Mouse (Mus musculus) liver, adult (tissue): Measurements from ENCODE around the gene Hdac4.

Experiments used
- GATA4 ChIP-seq: IDR thresholded peaks from 2 replicates; pipeline ENCODE4 v1.6.1; 2014; ENCODE audit warnings: mild to moderate bottlenecking, low read length; ENCODE audit not compliant: insufficient replicate concordance

The Hdac4 gene

DNA sequence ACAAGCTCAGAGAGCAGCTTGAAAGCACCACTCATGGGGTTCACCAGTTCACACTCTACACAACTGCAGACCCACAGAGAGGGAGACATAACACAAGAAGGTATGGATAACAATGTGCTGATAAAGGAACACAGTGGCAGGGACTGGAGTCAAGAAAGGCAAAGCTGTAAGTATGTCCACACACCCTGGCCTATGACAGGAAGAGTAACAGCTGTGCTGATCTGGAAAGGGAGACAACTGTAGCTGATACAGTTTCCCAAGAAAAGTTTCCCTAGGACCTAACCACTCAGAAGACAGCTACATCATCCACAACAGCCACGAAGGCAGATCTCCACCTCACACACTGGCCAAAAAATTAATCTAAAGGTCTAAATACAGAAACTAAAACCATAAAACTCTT lies 68.1 kb downstream of the Hdac4 start:
- TF ChIP-seq GATA4: no peak

DNA sequence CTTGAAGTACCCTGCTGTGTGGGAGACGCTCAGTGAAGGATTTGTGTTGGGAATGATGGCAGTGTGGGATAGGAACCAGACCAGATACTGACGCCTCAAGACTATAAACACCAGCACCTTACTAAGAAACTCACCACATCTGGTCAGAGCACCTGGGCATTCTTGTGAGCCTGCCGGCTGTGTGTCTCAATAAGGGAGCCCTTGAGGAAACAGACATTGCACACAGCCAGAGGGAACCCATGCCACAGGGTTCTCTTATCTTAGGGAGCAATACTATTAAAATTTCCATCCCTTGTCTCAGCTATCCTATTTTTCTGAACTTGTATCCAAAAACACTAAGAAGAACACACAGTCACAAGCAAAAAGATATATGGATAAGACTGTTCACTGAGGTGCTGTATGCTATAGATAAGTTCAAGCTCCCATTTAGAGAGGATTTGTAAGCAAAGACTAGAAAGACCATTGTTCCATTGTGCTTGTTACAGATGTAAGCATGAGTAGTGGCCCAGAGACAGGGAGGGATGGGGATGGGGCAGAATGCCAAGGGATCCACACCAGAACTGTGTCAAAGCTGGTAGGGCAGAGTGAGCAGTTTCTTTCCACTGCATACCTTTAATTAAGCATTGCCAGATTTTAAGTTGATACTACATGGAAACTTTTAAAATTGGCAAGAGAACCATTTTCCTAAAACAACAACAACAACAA lies 70.8 kb downstream of the Hdac4 start:
- TF ChIP-seq GATA4: no peak

DNA sequence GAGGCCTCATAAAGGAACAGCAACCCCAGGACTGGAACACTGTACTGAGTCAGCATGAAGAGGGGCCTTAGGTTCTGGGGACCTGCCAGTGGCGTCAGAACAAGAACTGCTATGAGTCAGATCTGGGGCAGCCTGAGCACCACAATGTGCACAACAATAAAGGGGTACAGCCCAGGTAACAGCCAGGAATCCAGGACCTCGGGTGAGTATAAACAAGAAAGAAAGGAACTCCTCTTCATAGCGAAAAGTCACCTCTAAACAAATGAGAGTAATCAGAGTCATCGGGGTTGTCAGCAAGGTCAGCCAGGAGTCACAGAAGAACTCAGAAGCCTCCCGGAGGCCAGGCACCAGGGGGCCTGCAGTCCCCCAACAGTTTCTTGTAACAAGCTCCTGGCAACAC lies 76.2 kb downstream of the Hdac4 start:
- no peak for TF ChIP-seq GATA4

DNA sequence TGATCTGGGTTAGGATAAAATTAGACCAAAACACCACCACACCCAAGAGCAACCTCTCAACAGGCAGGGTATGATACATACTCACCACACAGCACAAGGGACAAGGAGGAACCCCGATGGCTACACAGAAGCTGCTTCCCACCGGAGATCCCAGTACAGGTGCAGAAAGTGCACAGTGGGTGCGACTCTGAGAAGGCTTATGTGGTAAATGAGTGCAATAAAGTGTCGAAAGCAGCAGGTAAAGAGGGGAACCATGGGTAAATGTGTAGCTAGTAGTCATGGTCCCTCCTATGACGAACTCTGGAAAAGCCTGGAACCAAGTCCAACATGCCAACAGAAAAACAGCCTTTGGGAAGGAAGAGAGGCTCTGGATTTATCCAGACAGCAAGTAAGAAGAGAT lies 77.9 kb downstream of the Hdac4 start:
- no peak for TF ChIP-seq GATA4

DNA sequence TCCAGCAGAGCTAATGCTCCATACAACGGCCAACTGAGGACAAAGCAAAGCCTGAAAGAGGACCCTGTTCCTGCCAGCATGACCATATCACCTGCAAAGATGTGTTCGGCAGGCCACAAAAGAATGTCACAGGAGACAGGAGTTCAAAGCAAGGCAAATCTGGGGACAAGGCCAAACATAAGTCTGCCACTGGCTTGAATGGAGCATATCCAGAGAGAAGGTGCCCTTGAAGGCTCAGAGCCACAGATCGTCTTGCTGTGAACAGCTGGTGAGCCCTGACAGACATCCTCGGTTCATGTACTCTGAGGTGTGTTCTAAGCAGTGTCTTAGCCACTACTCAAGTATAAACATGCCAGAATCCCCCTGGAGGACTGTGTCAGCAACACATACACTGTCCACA lies 79.3 kb downstream of the Hdac4 start:
- no peak for TF ChIP-seq GATA4

DNA sequence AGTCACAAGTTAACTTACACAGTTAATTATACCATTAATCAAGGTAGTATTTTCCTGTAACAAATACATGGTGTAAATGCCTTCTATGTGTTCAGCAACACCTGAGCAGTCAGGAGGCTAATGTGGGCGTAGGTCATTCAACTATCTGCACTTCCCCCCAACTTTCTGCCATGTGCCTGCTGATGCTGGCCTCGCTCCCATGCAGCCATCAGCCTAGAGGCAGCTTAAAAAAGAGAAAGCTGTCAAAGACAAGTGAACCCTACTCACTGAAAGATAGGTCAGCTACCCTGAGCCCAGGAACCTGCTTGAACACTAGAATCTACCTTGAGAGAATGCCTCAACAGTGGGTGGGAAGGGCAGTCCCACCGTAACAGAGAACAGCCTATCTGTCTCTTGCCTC lies 81.4 kb downstream of the Hdac4 start:
- TF ChIP-seq GATA4: no peak

DNA sequence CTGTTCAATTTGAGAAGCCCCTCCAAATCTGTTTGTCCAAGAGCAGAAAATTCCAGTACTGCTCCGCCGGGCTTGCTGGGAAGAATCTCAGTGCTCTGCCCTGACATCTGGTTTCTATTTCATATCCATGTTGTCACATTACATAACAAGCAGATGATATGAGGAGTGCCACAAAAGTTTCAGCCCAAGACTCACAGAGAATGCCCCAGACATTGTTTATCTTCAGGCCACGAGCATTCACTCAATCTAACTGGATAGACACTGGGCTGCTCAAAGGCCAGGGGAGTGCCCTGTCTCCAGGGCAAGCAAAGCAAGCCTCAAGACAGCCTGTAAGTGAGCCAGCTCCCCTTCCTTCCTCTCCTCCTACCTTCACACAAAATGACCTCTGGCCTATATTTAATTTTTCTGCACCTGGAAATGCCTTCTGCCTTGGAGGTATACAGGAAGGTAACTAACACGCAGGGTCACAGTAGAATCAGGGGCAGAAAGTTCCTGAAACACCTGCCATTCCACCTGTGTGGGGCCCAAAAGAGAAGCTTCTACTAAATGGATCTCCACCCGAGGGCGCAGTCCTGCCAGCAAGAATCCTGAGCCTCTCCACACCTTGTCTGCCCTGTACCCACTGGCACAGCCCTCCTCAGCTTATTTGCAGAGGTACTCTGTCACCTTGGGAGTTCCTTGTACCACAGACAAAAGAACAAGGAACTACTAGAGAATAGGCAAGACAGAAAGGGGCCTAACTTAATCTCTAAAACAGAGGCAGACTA lies 82.1 kb downstream of the Hdac4 start:
- TF ChIP-seq GATA4: no peak

DNA sequence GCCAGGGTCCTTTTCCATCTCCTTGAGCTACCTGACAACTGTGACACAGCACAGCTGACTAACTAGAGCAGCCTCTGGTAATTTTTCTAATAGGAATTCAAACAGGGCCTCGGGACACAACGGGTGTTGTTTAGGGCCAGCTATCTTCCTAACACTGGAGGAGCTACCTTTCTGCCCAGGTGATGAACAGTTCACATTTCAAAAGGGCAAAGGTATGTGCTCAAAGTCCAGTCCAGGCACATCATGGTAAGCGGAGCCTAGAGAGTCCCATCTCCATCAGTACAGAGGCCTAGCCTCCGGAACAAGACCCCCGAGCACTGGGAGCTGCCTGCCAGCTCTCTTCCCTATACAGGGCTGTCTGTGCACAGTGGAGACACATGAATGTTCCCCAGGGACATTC lies 82.9 kb downstream of the Hdac4 start:
- no peak for TF ChIP-seq GATA4

DNA sequence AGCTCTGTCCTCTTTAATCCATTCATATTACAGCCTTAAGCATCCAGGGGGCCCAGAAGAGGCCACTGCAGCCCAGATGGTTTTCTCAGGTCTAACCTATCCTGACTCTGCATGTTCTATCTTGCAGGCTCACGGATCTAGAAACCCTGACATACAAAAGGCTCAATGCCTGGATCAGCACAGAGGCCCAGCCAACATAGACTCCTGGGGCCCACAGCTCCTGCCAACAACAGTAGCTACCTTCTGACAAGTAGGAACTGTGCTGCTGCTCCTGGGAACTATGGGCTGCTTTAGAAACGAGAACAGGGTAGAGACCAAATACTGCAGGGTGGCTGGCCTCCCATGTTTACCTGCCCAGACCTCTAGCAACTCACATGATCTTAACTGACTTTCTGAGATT lies 83.9 kb downstream of the Hdac4 start:
- TF ChIP-seq GATA4: no peak

DNA sequence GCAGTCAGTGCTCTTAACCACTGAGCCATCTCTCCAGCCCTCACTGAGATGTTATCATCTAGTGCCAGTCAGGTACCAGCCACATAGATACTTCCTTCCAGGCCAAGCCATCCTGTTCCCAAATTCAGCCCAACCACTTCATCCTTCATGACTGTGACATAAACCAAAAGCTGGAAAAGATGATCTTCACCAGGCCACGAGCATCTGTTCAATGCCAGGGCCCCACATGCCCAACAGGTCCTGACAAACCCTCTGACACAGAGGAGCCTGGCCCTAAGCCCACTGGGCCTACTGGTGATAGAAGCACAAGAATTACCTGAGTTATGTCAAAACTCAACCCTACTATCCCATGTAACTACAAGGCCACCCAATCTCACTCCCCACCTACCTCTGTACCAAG lies 84.5 kb downstream of the Hdac4 start:
- no peak for TF ChIP-seq GATA4

DNA sequence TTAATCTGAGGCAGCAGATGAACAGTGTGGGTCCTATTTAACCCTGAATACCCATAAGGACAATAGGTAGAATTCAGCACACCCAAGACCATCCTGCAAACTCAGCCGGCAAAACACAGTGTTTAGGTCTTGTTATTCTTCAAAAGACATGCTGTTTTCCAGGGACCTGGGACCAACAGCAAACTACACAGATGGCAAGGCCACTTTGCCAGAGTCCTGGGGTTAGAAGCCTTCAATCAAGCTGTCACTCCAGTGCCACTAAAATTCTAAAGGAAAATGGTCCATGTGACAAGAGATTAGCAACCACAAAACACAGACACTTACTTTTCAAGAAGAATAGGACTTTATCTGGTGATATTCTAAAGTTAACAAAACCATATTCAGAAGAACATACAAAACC lies 86.3 kb downstream of the Hdac4 start:
- no peak for TF ChIP-seq GATA4

DNA sequence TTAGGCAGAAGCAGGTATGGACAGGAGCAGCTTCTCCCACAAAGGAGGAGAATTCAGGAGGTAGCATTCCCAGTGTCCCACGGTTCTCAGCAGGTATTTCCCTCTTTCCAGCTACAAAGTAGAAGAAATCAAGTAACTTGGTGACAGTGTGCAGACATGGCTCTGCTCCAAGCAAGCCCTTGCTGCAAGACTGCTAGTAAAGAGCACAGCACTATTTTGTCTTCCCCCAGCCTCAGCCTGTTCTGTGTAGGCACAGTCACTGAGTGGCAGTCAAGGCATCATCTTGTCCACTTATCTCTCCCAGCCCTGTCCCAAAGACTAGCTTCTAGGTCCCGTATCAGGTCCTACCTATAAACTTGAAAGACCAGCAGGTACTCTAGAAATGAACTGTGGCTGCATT lies 86.9 kb downstream of the Hdac4 start:
- no peak for TF ChIP-seq GATA4

DNA sequence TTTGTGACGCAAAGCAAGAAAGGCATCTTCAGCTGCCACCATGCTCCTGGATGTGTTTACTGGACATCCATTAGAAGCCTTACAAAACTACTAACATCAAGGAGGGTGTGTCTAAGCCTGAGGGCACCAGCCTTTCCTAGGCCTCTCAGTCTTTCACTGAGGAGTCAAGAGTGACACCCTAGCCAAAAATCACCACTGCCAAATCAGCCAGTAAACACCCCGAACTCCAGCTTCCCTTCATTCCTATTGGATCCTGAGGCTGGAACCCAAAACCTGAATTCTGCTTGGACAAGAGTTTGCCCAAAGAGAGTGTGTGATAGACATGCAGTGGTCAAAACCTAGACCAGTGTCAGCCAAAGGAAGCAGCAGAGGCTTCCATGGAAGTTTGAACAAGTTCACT lies 87.5 kb downstream of the Hdac4 start:
- no peak for TF ChIP-seq GATA4

DNA sequence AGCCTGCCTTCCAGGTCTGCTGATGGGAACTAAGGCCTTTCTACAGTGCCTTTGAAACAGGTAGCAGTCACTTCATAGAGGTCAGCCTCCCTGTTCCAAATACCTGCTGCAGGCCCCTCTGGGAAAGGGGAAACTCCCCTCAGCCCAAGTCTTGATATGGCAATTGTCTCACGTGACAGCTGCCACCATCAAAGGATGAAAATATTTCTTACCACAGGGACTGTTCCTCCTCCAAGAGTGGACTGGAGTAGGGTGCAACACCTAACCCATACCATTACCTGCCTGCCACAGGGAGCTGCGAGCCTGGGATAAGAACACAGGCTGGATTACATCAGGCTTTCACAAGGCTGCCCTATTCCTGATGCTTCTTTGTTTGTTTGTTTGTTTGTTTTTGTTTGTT lies 88.0 kb downstream of the Hdac4 start:
- no peak for TF ChIP-seq GATA4

DNA sequence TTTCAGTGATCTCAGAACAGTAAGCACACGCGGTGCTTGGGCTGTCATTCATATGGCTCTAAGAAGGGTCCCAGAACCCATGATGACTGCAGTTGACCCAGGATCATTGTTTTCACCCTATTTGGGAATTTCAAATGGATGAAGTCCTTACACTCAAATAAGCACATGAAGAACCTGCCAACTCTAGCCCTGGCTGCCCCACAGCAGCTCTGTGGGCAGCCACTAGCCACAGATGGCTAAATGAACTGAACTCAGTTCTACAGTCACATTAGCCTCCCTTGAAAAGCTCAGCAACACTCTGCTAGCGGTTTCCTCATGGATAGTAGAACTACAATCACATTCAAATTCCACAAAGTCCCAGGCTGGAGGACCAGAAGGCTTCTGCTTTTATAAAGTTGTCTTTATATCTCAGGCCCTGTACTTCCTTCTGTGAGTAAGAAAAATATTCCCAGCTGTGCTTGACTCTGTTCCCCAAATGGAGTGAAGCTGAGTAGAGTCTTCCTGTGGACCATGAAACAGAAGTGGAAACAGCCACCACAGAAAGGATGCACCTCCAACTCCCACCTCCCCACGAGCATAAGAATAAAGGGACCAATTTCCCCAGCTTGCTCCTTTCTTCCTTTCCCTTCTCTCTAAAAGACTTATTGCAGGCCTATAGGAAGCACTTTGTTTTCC lies 88.9 kb downstream of the Hdac4 start:
- TF ChIP-seq GATA4: no peak

DNA sequence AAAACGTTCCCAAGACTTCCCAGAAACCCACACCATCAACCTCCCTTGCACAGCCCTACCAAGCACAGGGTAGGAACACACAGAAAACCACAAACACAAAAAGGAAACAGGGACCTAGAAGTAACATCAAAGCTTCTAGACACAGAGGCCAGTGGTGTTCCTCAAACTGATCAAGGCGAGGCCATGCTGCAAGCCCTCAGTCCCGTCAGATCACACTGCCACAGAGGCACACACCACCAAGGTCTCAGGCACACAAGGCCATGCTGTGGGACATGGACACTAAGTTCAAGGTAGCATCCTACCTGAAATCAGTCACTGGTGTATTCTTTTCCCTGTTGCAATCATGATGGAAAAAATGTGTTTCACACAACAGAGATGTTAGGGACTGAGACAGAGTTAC lies 90.8 kb downstream of the Hdac4 start:
- no peak for TF ChIP-seq GATA4

DNA sequence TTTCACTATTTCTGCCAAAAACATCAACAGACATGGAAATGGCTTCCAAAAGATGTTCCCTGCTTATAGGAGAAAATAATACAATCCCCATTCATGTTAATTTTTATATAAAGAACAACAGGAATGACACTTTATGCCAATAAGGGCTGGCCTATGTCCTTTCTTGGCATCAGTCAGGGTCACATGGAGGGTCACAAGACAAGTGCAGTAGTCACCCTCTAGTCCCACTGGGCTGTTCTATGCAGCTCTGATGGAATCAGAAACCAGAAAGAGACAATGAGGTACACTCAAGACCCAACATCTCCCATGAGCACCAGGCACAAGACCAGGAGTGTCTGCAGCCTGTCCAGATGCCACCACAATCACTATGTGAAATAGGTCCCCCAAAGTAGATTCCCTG lies 91.5 kb downstream of the Hdac4 start:
- TF ChIP-seq GATA4: no peak

DNA sequence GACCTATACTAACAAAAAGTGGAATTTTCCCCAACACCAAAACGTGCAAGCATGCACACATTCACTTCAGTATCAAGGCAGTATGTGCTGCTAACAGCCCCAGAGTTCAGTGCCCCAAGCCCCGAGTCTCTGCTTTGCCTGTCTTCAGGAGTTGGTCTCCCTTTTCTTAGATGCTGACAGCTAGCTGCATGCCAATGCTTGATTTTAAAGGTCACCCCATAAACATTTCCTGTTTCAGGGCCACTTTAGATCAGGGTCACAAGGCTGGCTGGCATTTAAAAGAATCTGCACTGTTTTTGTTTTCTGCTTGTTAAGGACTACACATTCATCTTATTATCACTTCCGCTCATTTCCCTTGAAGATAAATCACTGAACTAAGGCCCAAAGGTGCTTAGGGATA lies 92.1 kb downstream of the Hdac4 start:
- no peak for TF ChIP-seq GATA4
